24 mouse cellular contexts compared by ENCODE assay signal in genomic region chr11:78402062-78402461, GRCm38 (mm10). TPM values are rescaled to one million over a fixed set of nuclear protein-coding genes. Genes with fewer than 3 reads are reported as not detected.
"Had no signal": no experiment of that assay in that cellular context is flagged by ENCODE, and none has a peak within 500 bp of the region (broad histone marks: within the 10 kb centered on the region; RNA-seq: fewer than 3 reads in every experiment).

No protein-coding gene starts in this region.

- H3K27ac ChIP-seq: left cerebral cortex, adult 2 months; liver, embryonic 13.5 days; midbrain, embryonic 12.5 days; midbrain, embryonic 15.5 days; neural tube, embryonic 12.5 days; neural tube, embryonic 15.5 days had no signal

- H3K9me3 ChIP-seq: liver, embryonic 13.5 days; midbrain, embryonic 12.5 days; midbrain, embryonic 15.5 days; neural tube, embryonic 12.5 days; neural tube, embryonic 15.5 days had no signal

- H3K4me2 ChIP-seq: liver, embryonic 13.5 days; midbrain, embryonic 12.5 days; midbrain, embryonic 15.5 days; neural tube, embryonic 12.5 days; neural tube, embryonic 15.5 days had no signal

- DNase-seq: layer of hippocampus, postnatal 36 days; liver, embryonic 13.5 days; lung, adult 2 months; right cerebral cortex, adult 18-20 months; right cerebral cortex, postnatal 14 days; right cerebral cortex, postnatal 4 days; spleen, adult 18-20 months; thymus, postnatal 25 days had no signal

- H3K36me3 ChIP-seq: liver, embryonic 13.5 days; midbrain, embryonic 12.5 days; midbrain, embryonic 15.5 days; neural tube, embryonic 12.5 days; neural tube, embryonic 15.5 days had no signal

- H3K4me3 ChIP-seq: left cerebral cortex, adult 2 months; liver, embryonic 13.5 days; midbrain, embryonic 12.5 days; midbrain, embryonic 15.5 days; neural tube, embryonic 12.5 days; neural tube, embryonic 15.5 days had no signal

- ATAC-seq: midbrain, embryonic 15.5 days had no signal

- H3K9ac ChIP-seq: liver, embryonic 13.5 days; midbrain, embryonic 12.5 days; midbrain, embryonic 15.5 days; neural tube, embryonic 12.5 days; neural tube, embryonic 15.5 days had no signal

- H3K4me1 ChIP-seq: liver, embryonic 13.5 days had no signal

RNA-seq across cellular contexts. Expression of gene Foxn1, which starts 15.7 kb away (rescaled TPM):
- total RNA-seq: layer of hippocampus, postnatal 10 days; layer of hippocampus, postnatal 36 days; left cerebral cortex, adult 2 months; left cerebral cortex, postnatal 10 days; left cerebral cortex, postnatal 36 days; liver, adult 2 months; megakaryocyte, adult 5-6 weeks had no signal
- polyA plus RNA-seq: intestine, embryonic 14.5 days; kidney, embryonic 14.5 days; liver, adult 2 months; liver, embryonic 13.5 days; liver, embryonic 16.5 days; macrophage; midbrain, embryonic 12.5 days; midbrain, embryonic 15.5 days; neural tube, embryonic 12.5 days; neural tube, embryonic 15.5 days had no signal

RNA-seq across cellular contexts. Expression of gene Slc13a2, which starts 20.0 kb away (rescaled TPM):
- total RNA-seq: layer of hippocampus, adult 8-10 months; layer of hippocampus, postnatal 10 days; layer of hippocampus, postnatal 36 days; left cerebral cortex, adult 2 months; left cerebral cortex, postnatal 10 days; left cerebral cortex, postnatal 36 days had no signal
- polyA plus RNA-seq: limb, embryonic 11.5 days; liver, embryonic 13.5 days; midbrain, embryonic 12.5 days; midbrain, embryonic 15.5 days; neural tube, embryonic 12.5 days; neural tube, embryonic 15.5 days had no signal
